Mouse (Mus musculus) ES-CJ7 (cell line): ENCODE data around the gene Olfr794.

Experiments used
- DNase-seq: peaks from one replicate; pipeline ENCODE4 v3.0.0; 2011; ENCODE audit warnings: low read depth, low spot score

Gene Olfr794

DNA sequence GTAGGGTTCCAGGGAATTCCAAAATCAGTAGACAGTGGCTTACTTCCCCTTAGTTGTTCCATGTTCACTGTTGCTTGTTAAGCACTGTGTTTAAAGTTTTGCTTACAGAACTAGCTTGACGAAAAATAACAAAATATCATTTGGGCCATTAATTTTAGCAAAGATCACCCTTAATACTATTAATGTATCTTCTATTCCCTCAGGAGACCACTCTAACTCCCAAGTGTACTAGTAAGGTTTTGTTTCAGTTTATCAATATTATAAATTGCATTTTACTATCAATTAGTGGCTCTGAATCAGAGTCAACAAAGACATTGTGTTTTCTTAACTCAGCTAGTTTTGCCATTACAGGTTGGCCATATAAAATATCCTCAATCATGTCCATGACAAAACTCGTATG lies at the start of gene Olfr794:
Olfr794 (plus strand) TSS at position 301 of the 400 bp plus-strand sequence.
- no peak for DNase-seq

DNA sequence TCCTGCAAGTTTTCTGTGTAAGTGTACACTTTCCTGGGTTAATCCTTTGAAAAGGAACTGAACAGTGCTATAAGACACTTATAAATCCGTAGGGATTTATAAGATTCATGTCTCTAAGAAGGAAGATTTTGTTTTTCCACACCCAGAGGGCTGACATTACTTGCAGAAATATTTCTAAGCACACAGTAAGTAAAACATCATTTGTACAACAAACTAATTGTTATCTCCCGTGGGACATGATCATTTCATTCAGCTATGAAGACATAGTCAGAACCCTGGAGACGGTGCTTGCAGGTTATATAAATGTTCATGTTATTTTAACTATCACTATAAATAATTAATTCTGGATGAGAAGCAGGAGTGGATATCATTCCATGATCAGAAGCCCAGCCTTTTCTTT lies 46.0 kb upstream of the Olfr794 start, which contains the start of gene Olfr791:
Olfr791 (plus strand) TSS at position 301 of the 400 bp plus-strand sequence.
- DNase-seq: no peak

DNA sequence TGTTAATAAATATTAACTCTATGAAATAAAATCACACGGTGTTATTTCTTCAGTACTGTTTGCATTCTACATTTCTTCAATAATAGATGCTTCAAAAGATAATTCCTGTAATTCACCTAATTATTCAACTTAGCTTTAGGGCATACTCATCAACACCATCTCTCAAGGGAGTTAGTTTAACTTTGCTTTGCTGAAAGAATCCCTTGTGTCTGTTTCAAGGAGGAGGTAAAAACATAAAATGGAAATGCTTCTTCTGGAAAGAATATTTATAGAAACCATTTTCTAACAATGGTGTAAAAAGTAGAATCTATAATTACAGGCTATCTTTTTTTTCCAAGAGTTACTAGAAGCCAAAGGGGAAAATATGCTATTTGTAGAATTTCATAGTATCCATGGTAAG lies 28.6 kb upstream of the Olfr794 start, which contains the start of gene Olfr792:
Olfr792 (plus strand) TSS at position 301 of the 400 bp plus-strand sequence.
- no peak for DNase-seq

GRCm38 (mm10) chr10:129549354-129549753 lies 18.1 kb upstream of the Olfr794 start:
- peak; percentile 60 for DNase-seq

DNA sequence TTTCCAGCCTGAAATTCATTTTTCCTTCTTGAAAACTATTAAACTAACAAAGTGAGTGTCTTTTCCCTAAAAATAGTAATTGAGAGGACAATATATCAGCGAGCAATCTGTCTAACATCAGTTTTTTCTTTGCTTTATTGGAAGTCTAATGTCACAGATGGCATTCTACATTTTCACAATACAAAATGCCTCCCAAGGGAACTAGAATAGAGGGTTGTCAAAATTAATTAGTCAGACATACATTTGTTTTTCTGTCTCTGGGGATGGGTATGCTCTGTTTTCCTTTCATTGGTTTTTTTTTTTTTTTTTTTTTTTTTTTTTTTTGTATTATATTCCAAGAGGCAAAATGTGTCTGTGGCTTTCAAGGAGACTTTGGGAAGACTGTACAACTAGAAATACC lies 9.6 kb downstream of the Olfr794 start:
- DNase-seq: no peak

DNA sequence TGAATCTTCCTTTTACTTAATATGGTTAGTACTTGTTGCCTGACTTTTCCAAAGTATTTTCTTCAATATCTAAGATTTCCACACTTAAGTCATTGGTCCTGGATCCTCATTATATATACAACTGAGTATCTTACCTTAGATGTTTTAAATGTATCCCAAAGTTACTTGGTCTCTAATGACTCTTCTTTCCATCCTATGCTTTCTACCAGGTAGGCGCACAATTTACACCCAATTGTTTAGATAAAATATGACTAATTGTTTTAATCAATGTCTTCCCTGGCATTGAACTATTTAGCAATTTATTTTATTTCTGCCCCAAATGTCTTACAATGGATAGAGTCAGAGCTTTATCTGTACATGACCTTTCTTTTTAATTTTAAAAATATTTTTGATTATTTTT lies 45.0 kb downstream of the Olfr794 start, which contains the start of gene Olfr796:
Olfr796 (minus strand) TSS at position 101 of the 400 bp plus-strand sequence.
- DNase-seq: no peak

- peak; percentile 19 for DNase-seq
Observed at GRCm38 (mm10) chr10:129621724-129622123, 54.3 kb downstream of the Olfr794 start.
